Mouse (Mus musculus) olfactory bulb, adult 2 months (tissue): ENCODE measurements around the gene Cyp2d12.

Experiments
- CTCF ChIP-seq: fragments of 200-500 bp; IDR thresholded peaks from 2 replicates; pipeline ENCODE4 v1.5.1; 2012; ENCODE audit warnings: low read depth, mild to moderate bottlenecking, low read length, moderate library complexity; ENCODE audit not compliant: insufficient read depth
- POLR2A ChIP-seq: fragments of 200-500 bp; IDR thresholded peaks from 2 replicates; pipeline ENCODE4 v1.6.1; 2012; ENCODE audit warnings: mild to moderate bottlenecking, low read depth, low read length, moderate library complexity; ENCODE audit not compliant: insufficient read depth

DNA sequence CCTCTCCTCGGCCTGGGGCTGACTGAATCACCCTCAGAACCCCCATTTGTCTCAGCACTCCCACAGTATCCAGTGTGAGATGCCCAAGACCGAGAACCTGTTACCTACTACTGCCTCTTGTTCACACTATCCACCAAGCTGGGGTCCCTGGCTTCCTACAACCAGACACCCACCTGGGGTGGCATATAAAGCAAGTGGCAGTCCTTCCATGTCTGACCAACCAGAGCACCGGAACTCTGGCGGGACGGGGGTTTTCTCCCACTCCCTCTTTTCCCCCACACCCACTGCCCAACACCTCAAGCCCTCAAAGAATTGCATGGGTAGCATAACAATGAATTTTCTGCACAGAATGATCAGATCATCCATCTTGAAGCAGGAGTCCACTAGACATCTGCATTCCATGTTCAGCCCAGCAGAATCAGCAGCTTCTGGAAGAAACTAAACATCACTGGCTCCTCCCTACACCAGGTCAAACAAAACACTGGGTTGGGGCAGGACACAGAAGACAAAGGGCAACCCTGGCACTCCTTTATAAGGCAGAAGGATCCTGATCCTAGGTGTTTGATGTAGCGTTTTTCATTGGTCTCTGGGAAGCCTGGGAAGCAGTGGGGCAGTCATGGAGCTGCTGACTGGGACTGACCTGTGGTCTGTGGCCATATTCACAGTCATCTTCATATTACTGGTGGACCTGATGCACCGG is at the start of gene Cyp2d12:
- TF ChIP-seq CTCF: no peak
- TF ChIP-seq POLR2A: no peak
